Mouse (Mus musculus) neural tube, embryonic 12.5 days (tissue): ENCODE results near the gene Cutc. TPM values are rescaled to one million over a fixed set of nuclear protein-coding genes. Genes with fewer than 3 reads are reported as not detected.

Source experiments
- ATAC-seq: fragments of 200-750 bp; cut with Nextera tagmentation; 2 replicates; pipeline ENCODE4 v1.8.0; 2017; ENCODE audit warnings: low read depth, mild to moderate bottlenecking, moderate TSS enrichment, moderate library complexity; ENCODE audit not compliant: low FRiP score
- H3K27ac ChIP-seq: fragments of 300-500 bp; sonication (generic); 2 replicates; pipeline ENCODE4 v1.5.1; 2016
- H3K27me3 ChIP-seq: fragments of 300-500 bp; sonication (generic); replicated peaks from 2 replicates; pipeline ENCODE4 v1.6.1; 2016; ENCODE audit warnings: mild to moderate bottlenecking
- H3K36me3 ChIP-seq: fragments of 300-500 bp; sonication (generic); 2 replicates; pipeline ENCODE4 v1.6.1; 2016; ENCODE audit warnings: mild to moderate bottlenecking
- H3K4me1 ChIP-seq: fragments of 300-500 bp; sonication (generic); 2 replicates; pipeline ENCODE4 v1.6.1; 2016
- H3K4me2 ChIP-seq: fragments of 300-500 bp; sonication (generic); replicated peaks from 2 replicates; pipeline ENCODE4 v1.6.1; 2016; ENCODE audit warnings: mild to moderate bottlenecking
- H3K4me3 ChIP-seq: fragments of 300-500 bp; sonication (generic); 2 replicates; pipeline ENCODE4 v1.5.1; 2016
- H3K9ac ChIP-seq: fragments of 300-500 bp; sonication (generic); 2 replicates; pipeline ENCODE4 v1.6.1; 2016; ENCODE audit warnings: mild to moderate bottlenecking
- H3K9me3 ChIP-seq: fragments of 300-500 bp; sonication (generic); 2 replicates; pipeline ENCODE4 v1.6.1; 2016; ENCODE audit warnings: mild to moderate bottlenecking
- WGBS: fragments of 180-500 bp; shearing (Covaris S2); methylation state at CpG from one replicate; pipeline ENCODE4 v1.1.7; 2016; 5-methylcytosine and 5-hydroxymethylcytosine counted together
- polyA plus RNA-seq: library from polyadenylated mRNA; unstranded; fragments of >200 nt; fragmentation: Nextera tagmentation; extraction: Ambion mirVana; gene quantifications from 2 replicates; pipeline ENCODE4 v1.2.1, GENCODE M21; 2016

Cutc gene
- polyA plus RNA-seq, 1 experiment from 2014 or later, result 10.2 TPM

GRCm38 (mm10) chr19:43780391-43780790, 27.6 kb downstream of the Cutc start:
- ATAC-seq, result no peak
- Histone ChIP-seq H3K27me3 (no peaks in the 10 kb centered on the region), H3K9me3 (no peaks in the 10 kb centered on the region), H3K9ac (no peak overlapping the region), H3K27ac (no peak overlapping the region), H3K4me2 (no peak overlapping the region), H3K36me3 (no peaks in the 10 kb centered on the region), H3K4me3 (no peak overlapping the region), H3K4me1 (no peaks in the 10 kb centered on the region)
- WGBS, result 93% methylated on average over 5 of the region's 5 CpGs

- ATAC-seq, result no peak
- 83% methylated on average over 3 of the region's 3 CpGs for WGBS
These were observed 29.2 kb downstream of the Cutc start, which contains the start of gene Abcc2 for GRCm38 (mm10) chr19:43781980-43782379. TSS of gene Abcc2 (plus strand) at chr19:43782192.

DNA sequence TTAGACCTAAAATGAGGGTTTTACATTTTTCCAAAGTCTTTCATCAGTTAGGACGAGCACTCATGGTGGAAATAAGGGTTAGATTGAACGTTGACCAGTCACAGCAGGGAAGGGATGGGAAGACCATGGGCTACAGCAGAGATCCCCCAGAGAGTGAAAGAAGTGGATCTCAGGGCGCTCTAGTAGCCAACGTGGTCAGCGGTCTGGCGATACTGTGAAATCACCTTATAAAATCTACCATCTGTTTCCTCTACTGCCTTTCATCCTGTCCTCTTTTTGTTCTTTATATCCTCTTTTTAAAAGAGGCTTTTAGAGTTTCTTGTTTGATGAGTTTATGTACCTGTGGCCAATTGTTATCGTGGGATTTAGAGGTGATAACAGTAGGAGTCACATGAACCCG, 32.0 kb downstream of the Cutc start:
- H3K9me3 ChIP-seq, result no peaks in the 10 kb centered on the region
- H3K4me3 ChIP-seq, result no peak overlapping the region
- H3K4me2 ChIP-seq, result no peak overlapping the region
- H3K27ac ChIP-seq, result no peak overlapping the region
- 82% methylated on average over 8 of the region's 8 CpGs for WGBS
- H3K27me3 ChIP-seq, result no peaks in the 10 kb centered on the region
- H3K4me1 ChIP-seq, result no peaks in the 10 kb centered on the region
- ATAC-seq, result no peak
- no peak overlapping the region for H3K9ac ChIP-seq
- no peaks in the 10 kb centered on the region for H3K36me3 ChIP-seq

More at GRCm38 (mm10) chr19:43781980-43782379, 29.2 kb downstream of the Cutc start, which contains the start of gene Abcc2:
- Histone ChIP-seq H3K4me3 (no peak within 1 kb of the TSS), H3K27me3 (no peaks in the 10 kb centered on the region), H3K4me2 (no peak within 1 kb of the TSS), H3K9ac (no peak within 1 kb of the TSS), H3K36me3 (no peaks in the 10 kb centered on the region), H3K9me3 (no peaks in the 10 kb centered on the region), H3K4me1 (no peaks in the 10 kb centered on the region), H3K27ac (no peak within 1 kb of the TSS)

DNA sequence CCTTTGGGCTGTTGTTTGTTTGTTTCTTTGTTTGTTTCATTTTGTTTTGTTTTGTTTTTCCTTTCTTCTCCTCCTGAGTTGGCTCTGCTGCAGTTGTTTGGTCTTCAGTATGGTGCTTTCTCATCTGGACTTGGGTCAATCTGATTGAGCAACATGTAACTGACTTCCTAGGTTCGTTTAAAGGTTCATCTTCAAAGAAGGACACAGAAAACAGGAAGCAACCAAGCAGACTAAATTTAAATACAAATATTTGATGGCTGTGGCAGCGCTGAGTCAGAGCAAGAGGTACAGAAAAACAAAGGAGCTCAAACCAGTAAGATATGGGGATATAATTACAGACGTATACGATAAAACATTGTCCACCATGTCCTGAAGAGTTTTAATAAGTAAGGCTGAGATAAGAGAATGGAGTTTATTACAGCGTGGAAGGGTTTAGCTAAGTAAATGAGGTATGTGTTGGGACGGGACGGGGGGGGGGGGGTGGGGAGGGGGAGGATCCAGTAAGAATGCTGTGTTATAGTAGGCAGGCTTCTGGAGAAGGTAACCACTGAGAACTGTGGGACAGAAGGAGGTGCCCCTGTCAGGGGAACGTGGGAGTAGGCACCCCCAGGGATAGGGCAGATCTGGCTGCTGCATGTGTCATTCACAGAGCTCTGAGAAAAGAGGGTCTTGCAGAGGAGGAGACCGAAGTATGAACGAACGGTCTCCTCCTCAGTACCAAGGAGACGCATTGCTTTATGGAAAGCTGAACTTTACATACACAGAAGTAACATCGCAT, 33.6 kb downstream of the Cutc start:
- H3K4me1 ChIP-seq, result no peaks in the 10 kb centered on the region
- H3K9me3 ChIP-seq, result no peaks in the 10 kb centered on the region
- no peaks in the 10 kb centered on the region for H3K36me3 ChIP-seq
- no peak overlapping the region for H3K27ac ChIP-seq
- H3K27me3 ChIP-seq, result no peaks in the 10 kb centered on the region
- ATAC-seq, result no peak
- no peak overlapping the region for H3K4me3 ChIP-seq
- 86% methylated on average over 13 of the region's 13 CpGs for WGBS
- H3K4me2 ChIP-seq, result no peak overlapping the region
- H3K9ac ChIP-seq, result no peak overlapping the region

DNA sequence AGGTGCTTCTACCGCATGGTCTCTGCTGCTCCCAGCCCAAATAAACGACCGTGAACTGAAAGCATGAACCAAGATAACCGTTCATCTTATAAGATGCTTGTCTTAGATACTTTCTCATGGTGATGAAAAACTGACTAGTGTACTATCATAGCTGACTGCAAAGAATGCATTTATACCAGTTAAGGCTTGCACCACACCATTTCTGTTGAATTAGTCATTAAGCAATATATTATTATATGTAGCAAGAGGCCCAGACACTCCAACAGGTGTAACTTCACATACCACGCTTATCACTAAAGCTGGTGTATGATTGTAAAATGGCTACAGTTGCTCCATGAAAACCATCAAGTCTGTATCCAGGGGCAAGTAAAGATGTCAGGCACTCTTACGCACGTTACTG, 37.0 kb downstream of the Cutc start:
- Histone ChIP-seq H3K36me3 (no peaks in the 10 kb centered on the region), H3K4me2 (no peak overlapping the region), H3K9ac (no peak overlapping the region), H3K4me3 (no peak overlapping the region), H3K9me3 (no peaks in the 10 kb centered on the region), H3K27ac (no peak overlapping the region), H3K27me3 (no peaks in the 10 kb centered on the region), H3K4me1 (no peaks in the 10 kb centered on the region)
- no peak for ATAC-seq
- 90% methylated on average over 7 of the region's 7 CpGs for WGBS

GRCm38 (mm10) chr19:43792537-43792936, 39.7 kb downstream of the Cutc start:
- 92% methylated on average over 4 of the region's 4 CpGs for WGBS
- Histone ChIP-seq H3K9ac (no peak overlapping the region), H3K4me1 (no peaks in the 10 kb centered on the region), H3K27me3 (no peaks in the 10 kb centered on the region), H3K4me3 (no peak overlapping the region), H3K9me3 (no peaks in the 10 kb centered on the region), H3K27ac (no peak overlapping the region), H3K4me2 (no peak overlapping the region), H3K36me3 (no peaks in the 10 kb centered on the region)
- ATAC-seq, result no peak

DNA sequence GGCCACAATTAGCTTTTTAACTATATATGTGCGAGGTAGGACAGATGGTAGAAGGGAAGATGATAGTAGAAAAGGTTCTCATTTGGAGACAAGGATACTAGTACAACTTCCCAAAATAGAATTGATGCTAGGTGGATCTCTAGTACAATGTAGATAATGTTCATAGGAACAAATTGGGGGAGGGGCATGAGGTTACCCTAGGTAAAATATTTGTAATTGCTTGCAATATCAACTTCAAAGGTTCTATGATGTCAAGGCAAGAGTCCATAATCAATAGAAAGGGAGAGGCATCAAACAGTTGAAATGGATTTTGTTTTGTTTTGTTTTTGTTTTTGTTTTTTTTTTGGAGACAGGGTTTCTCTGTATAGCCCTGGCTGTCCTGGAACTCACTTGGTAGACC, 41.2 kb downstream of the Cutc start:
- H3K27me3 ChIP-seq, result no peaks in the 10 kb centered on the region
- H3K4me3 ChIP-seq, result no peak overlapping the region
- no peak for ATAC-seq
- H3K36me3 ChIP-seq, result no peaks in the 10 kb centered on the region
- no peak overlapping the region for H3K9ac ChIP-seq
- 94% methylated on average over 1 of the region's 1 CpGs for WGBS
- no peaks in the 10 kb centered on the region for H3K4me1 ChIP-seq
- no peak overlapping the region for H3K4me2 ChIP-seq
- H3K9me3 ChIP-seq, result no peaks in the 10 kb centered on the region
- no peak overlapping the region for H3K27ac ChIP-seq

- no peak overlapping the region for H3K4me3 ChIP-seq
- H3K9me3 ChIP-seq, result no peaks in the 10 kb centered on the region
- H3K27ac ChIP-seq, result no peak overlapping the region
- no peak overlapping the region for H3K4me2 ChIP-seq
- no peaks in the 10 kb centered on the region for H3K4me1 ChIP-seq
- no peaks in the 10 kb centered on the region for H3K36me3 ChIP-seq
- ATAC-seq, result no peak
- H3K27me3 ChIP-seq, result no peaks in the 10 kb centered on the region
- no peak overlapping the region for H3K9ac ChIP-seq
- WGBS, result 84% methylated on average over 8 of the region's 8 CpGs
These were observed 42.7 kb downstream of the Cutc start for GRCm38 (mm10) chr19:43795511-43795910.

GRCm38 (mm10) chr19:43797216-43797615, 44.4 kb downstream of the Cutc start:
- Histone ChIP-seq H3K9ac (no peak overlapping the region), H3K9me3 (no peaks in the 10 kb centered on the region), H3K27me3 (no peaks in the 10 kb centered on the region), H3K4me1 (no peaks in the 10 kb centered on the region), H3K4me2 (no peak overlapping the region), H3K27ac (no peak overlapping the region), H3K36me3 (no peaks in the 10 kb centered on the region), H3K4me3 (no peak overlapping the region)
- 82% methylated on average over 5 of the region's 5 CpGs for WGBS
- no peak for ATAC-seq

- H3K27ac ChIP-seq, result no peak overlapping the region
- no peak for ATAC-seq
- no peak overlapping the region for H3K4me3 ChIP-seq
- H3K4me2 ChIP-seq, result no peak overlapping the region
- no peak overlapping the region for H3K9ac ChIP-seq
- H3K4me1 ChIP-seq, result no peaks in the 10 kb centered on the region
- WGBS, result 82% methylated on average over 9 of the region's 9 CpGs
- no peaks in the 10 kb centered on the region for H3K36me3 ChIP-seq
- H3K27me3 ChIP-seq, result no peaks in the 10 kb centered on the region
- H3K9me3 ChIP-seq, result no peaks in the 10 kb centered on the region
These were observed 48.7 kb downstream of the Cutc start for GRCm38 (mm10) chr19:43801427-43802051.

DNA sequence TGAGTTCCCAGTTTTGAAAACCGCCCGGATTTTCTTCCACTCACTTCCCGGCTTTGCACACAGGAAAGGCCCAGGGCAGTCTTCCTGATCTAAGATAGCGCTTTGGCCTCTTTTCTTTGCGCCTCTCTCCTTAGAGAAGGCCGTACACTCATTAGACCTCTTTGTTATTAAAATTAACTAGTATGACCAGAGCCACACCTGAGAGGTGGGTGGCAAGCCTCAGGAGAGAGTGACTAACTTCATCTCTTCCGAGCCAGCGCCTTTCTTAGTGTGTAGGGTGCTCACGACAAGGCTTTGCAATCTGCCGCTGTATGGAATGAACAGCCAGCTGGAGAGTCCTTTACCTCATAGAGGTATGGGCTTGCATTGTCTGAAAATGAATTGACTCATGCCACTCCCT, 51.1 kb downstream of the Cutc start:
- ATAC-seq, result no peak
- no peak overlapping the region for H3K4me3 ChIP-seq
- H3K9ac ChIP-seq, result no peak overlapping the region
- no peaks in the 10 kb centered on the region for H3K4me1 ChIP-seq
- H3K27ac ChIP-seq, result no peak overlapping the region
- no peaks in the 10 kb centered on the region for H3K9me3 ChIP-seq
- H3K4me2 ChIP-seq, result no peak overlapping the region
- H3K36me3 ChIP-seq, result no peaks in the 10 kb centered on the region
- WGBS, result 86% methylated on average over 10 of the region's 10 CpGs
- no peaks in the 10 kb centered on the region for H3K27me3 ChIP-seq

DNA sequence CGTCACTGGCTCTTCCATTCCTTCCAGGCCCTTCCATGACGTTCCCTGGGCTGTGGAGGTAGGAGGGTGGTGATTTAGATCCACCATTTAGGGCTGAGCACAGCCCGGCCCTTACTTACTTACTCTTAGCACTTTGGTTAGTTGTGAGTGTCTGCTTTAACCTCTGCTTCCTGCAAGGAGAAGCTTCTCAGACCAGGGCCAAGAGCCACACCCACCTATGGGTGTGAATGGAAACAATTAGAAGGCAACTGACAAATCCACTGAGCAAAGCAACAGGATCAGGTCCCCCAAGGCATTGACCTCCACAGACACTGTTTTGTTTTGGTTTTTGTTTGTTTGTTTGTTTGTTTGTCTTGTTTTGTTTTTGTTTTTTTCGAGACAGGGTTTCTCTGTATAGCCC, 56.5 kb downstream of the Cutc start:
- Histone ChIP-seq H3K4me3 (no peak overlapping the region), H3K4me2 (no peak overlapping the region), H3K27me3 (no peaks in the 10 kb centered on the region), H3K36me3 (no peaks in the 10 kb centered on the region), H3K27ac (no peak overlapping the region), H3K9ac (no peak overlapping the region), H3K4me1 (no peaks in the 10 kb centered on the region), H3K9me3 (no peaks in the 10 kb centered on the region)
- ATAC-seq, result no peak
- 36% methylated on average over 4 of the region's 4 CpGs for WGBS

GRCm38 (mm10) chr19:43811419-43811818, 58.6 kb downstream of the Cutc start:
- no peak overlapping the region for H3K27ac ChIP-seq
- no peak for ATAC-seq
- H3K36me3 ChIP-seq, result no peaks in the 10 kb centered on the region
- H3K27me3 ChIP-seq, result no peaks in the 10 kb centered on the region
- H3K9ac ChIP-seq, result no peak overlapping the region
- no peaks in the 10 kb centered on the region for H3K4me1 ChIP-seq
- H3K4me2 ChIP-seq, result no peak overlapping the region
- no peaks in the 10 kb centered on the region for H3K9me3 ChIP-seq
- WGBS, result 93% methylated on average over 4 of the region's 4 CpGs
- H3K4me3 ChIP-seq, result no peak overlapping the region
